Mouse (Mus musculus): ENCODE measurements at regions not wholly inside any gene's neighbourhood (a gene's known extent, or its start where the extent isn't known, plus 50 kb on each side); places are given as distances from the start of the nearest gene placed in this dataset.

- no peak for TF ChIP-seq POLR2A (IDR thresholded peaks at IDR 0.05; ENCODE audit: low read depth, low read length)
- no peak for TF ChIP-seq USF1 (IDR thresholded peaks at IDR 0.05; ENCODE audit: low read depth, low read length)
- no peak for TF ChIP-seq PAX5 (IDR thresholded peaks at IDR 0.05; ENCODE audit: low read length)
- TF ChIP-seq CTCF (conservative IDR thresholded peaks at IDR 0.05 in 1 of 2, IDR thresholded peaks at IDR 0.05 in 1 of 2; ENCODE audit: low read depth in 2 of 2, low read length in 2 of 2), result no peak
- TF ChIP-seq CHD2 (IDR thresholded peaks at IDR 0.05; ENCODE audit: low read length), result no peak
- TF ChIP-seq EP300 (IDR thresholded peaks at IDR 0.05; ENCODE audit: low read length), result no peak
Measured at GRCm38 (mm10) chr15:62468076-62468475, 1376.9 kb downstream of the Gsdmc2 start.
